Mouse (Mus musculus) thymus, adult 2 months (tissue): ENCODE data around the gene Tmem184b.

ENCODE experiments used
- CTCF ChIP-seq: fragments of 200-500 bp; IDR thresholded peaks from 2 replicates; pipeline ENCODE4 v1.5.1; 2012; ENCODE audit warnings: mild to moderate bottlenecking, control low read depth, low read length, moderate library complexity, borderline replicate concordance; ENCODE audit not compliant: control insufficient read depth, poor library complexity, insufficient read depth; ENCODE audit errors: extremely low read depth
- POLR2A ChIP-seq: fragments of 200-500 bp; IDR thresholded peaks from 2 replicates; pipeline ENCODE4 v1.6.1; 2012; ENCODE audit warnings: mild to moderate bottlenecking, low read length, control low read depth, moderate library complexity; ENCODE audit not compliant: control insufficient read depth, poor library complexity, insufficient read depth; ENCODE audit errors: extremely low read depth

DNA sequence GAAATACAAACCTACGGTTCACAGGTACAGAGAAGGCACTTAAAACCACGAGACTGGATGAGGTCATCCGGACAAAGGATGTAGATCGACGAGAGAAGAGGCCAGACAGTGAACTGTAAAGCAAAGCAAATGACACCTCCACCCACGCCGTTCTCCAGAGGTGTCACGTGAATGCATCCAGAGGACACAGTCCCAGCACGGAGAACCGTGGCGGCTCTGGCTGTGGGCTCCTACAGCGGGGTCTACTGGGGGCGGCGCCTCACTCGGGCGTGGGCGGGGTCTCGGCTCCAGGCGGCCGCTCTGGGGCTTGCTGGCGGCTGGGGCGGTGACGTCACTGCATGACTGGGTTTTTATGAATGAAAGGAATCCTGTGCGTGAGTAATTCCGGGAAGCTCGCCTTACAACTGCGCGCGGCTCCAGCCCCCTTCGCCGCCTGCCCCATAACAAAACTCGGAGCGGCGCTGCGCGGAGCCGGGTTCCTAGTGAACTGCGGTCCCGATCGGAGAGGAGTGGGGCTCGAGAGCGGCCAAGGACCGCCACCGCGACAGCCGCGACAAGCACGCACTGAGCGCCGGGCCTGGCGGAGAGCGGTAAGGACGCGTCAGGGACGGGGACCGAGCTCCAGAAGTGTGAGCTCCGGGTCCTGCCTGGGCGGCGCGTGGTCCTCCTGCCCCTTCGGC is 56.1 kb downstream of the Tmem184b start:
- TF ChIP-seq CTCF (peak; percentile 9; the same call in 1 of the 2 replicates), POLR2A (0 out of 2 replicates have a peak, but pooled peaks have one; percentile 7)
